Mouse (Mus musculus) heart, embryonic 14.5 days (tissue): ENCODE data around the gene Spock2. TPM values are rescaled to one million over a fixed set of nuclear protein-coding genes. Genes with fewer than 3 reads are reported as not detected.

Source experiments
- ATAC-seq: fragments of 200-750 bp; cut with Nextera tagmentation; 2 replicates; pipeline ENCODE4 v1.8.0; 2017; ENCODE audit warnings: low read depth, moderate TSS enrichment; ENCODE audit not compliant: insufficient number of reproducible peaks, insufficient read depth, low FRiP score
- H3K27ac ChIP-seq, 2 experiments: fragments of 200-500 bp in 1 of 2; fragments of 300-500 bp in 1 of 2; sonication (generic) in 1 of 2; replicated peaks in 1 of 2; 2 replicates each; pipeline ENCODE4 v1.5.1; 2012 to 2014; ENCODE audit warnings: low read depth in 2 of 2, low read length in 2 of 2, control low read depth in 1 of 2, mild to moderate bottlenecking in 1 of 2, mixed read lengths in 1 of 2; ENCODE audit not compliant: control insufficient read depth in 1 of 2, insufficient read depth in 1 of 2
- H3K27me3 ChIP-seq: fragments of 300-500 bp; sonication (generic); 2 replicates; pipeline ENCODE4 v1.6.1; 2014; ENCODE audit warnings: mild to moderate bottlenecking, low read length, control low read depth; ENCODE audit not compliant: control insufficient read depth, insufficient read depth
- H3K36me3 ChIP-seq: fragments of 300-500 bp; sonication (generic); 2 replicates; pipeline ENCODE4 v1.6.1; 2014; ENCODE audit warnings: mild to moderate bottlenecking, control low read depth, low read length, mixed read lengths; ENCODE audit not compliant: control insufficient read depth, insufficient read depth
- H3K4me1 ChIP-seq, 2 experiments: fragments of 200-500 bp in 1 of 2; fragments of 300-500 bp in 1 of 2; sonication (generic) in 1 of 2; 2 replicates each; pipeline ENCODE4 v1.6.1; 2012 to 2014; ENCODE audit warnings: low read length in 2 of 2, control low read depth in 1 of 2, mixed read lengths in 1 of 2; ENCODE audit not compliant: control insufficient read depth in 2 of 2, insufficient read depth in 2 of 2
- H3K4me2 ChIP-seq: fragments of 300-500 bp; sonication (generic); 2 replicates; pipeline ENCODE4 v1.6.1; 2014; ENCODE audit warnings: mild to moderate bottlenecking, low read length
- H3K4me3 ChIP-seq, 2 experiments: fragments of 200-500 bp in 1 of 2; fragments of 300-500 bp in 1 of 2; sonication (generic) in 1 of 2; 2 replicates each; pipeline ENCODE4 v1.5.1; 2012 to 2014; ENCODE audit warnings: low read length in 2 of 2, mild to moderate bottlenecking in 2 of 2, control low read depth in 1 of 2, low read depth in 1 of 2, moderate library complexity in 1 of 2; ENCODE audit not compliant: control insufficient read depth in 1 of 2, insufficient read depth in 1 of 2
- H3K9ac ChIP-seq: fragments of 300-500 bp; sonication (generic); 2 replicates; pipeline ENCODE4 v1.6.1; 2014; ENCODE audit warnings: mild to moderate bottlenecking, low read length
- H3K9me3 ChIP-seq: fragments of 300-500 bp; sonication (generic); 2 replicates; pipeline ENCODE4 v1.6.1; 2016; ENCODE audit warnings: low read length, control low read depth; ENCODE audit not compliant: control insufficient read depth
- WGBS: fragments of 180-500 bp; shearing (Covaris S2); extraction: QIAGEN DNeasy Blood & Tissue Kit; methylation state at CpG from one replicate; pipeline ENCODE4 v1.1.7; 2014; 5-methylcytosine and 5-hydroxymethylcytosine counted together
- polyA plus RNA-seq: library from polyadenylated mRNA; unstranded; fragments of >200 nt; fragmentation: Nextera tagmentation; extraction: Ambion mirVana; gene quantifications from 2 replicates; pipeline ENCODE4 v1.2.1, GENCODE M21; 2014

Spock2 gene
- polyA plus RNA-seq, 1 experiment from 2014 or later: 3.7 TPM

DNA sequence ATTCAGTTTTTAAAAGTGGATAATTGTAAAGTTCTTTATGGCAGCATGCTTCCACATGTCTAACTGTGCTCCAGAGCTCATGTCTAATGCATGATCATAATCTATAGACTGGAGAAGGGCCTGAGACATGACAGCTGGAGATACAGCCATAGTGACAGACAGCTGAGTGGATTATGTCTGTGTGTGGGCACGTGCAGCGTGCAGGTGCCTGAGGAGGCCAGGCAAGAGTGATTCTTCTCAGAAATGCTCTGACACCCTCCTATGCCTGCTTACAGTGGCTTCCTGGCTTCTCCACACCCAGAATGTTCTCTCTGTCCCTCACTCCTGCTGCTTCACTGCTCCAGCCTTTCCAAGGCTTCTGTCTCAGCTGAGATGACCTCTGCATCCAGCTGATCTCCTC lies 12.3 kb upstream of the Spock2 start:
- no peak for ATAC-seq
- Histone ChIP-seq H3K9me3 (no peaks in the 10 kb centered on the region), H3K4me2 (no peak overlapping the region), H3K27me3 (peaks cover 22% of the 10 kb centered on the region), H3K4me3 (no peak overlapping the region), H3K27ac (no peak overlapping the region), H3K36me3 (no peaks in the 10 kb centered on the region), H3K9ac (no peak overlapping the region), H3K4me1 (no peaks in the 10 kb centered on the region)
- 81% methylated on average over 2 of the region's 2 CpGs for WGBS

GRCm38 (mm10) chr10:60095558-60095957 lies 10.5 kb upstream of the Spock2 start:
- Histone ChIP-seq H3K4me1 (no peaks in the 10 kb centered on the region), H3K4me2 (no peak overlapping the region), H3K36me3 (no peaks in the 10 kb centered on the region), H3K27me3 (peaks cover 23% of the 10 kb centered on the region), H3K4me3 (no peak overlapping the region), H3K9me3 (no peaks in the 10 kb centered on the region), H3K27ac (no peak overlapping the region), H3K9ac (no peak overlapping the region)
- WGBS: 82% methylated on average over 2 of the region's 2 CpGs
- ATAC-seq: no peak

DNA sequence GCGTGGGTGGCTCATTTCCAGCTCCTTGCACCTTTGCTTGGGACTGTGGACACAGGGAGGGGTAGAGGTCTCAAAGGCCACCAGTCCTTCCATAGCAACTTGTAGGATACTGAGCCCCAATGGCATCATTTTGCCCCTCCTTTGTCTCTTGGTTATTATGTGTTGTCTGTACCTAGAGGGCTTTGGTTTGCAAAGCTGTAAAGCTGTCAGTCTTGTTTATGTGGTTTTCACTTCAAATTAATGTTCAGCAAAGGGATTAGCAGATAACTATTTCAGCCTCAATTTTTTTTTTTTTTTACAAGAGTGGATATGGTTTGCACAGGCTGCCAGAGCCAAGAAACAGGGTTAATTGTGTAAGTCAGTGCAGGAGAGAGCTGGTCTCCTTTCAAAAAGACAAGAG lies 9.7 kb upstream of the Spock2 start:
- Histone ChIP-seq H3K27me3 (peaks cover 20% of the 10 kb centered on the region), H3K27ac (no peak overlapping the region), H3K4me3 (no peak overlapping the region), H3K4me1 (no peaks in the 10 kb centered on the region), H3K9me3 (no peaks in the 10 kb centered on the region), H3K36me3 (0 out of 2 replicates have a peak, but pooled peaks cover under 1% of the 10 kb centered on the region), H3K9ac (no peak overlapping the region), H3K4me2 (no peak overlapping the region)
- no peak for ATAC-seq
- WGBS: 73% methylated on average over 1 of the region's 1 CpGs

DNA sequence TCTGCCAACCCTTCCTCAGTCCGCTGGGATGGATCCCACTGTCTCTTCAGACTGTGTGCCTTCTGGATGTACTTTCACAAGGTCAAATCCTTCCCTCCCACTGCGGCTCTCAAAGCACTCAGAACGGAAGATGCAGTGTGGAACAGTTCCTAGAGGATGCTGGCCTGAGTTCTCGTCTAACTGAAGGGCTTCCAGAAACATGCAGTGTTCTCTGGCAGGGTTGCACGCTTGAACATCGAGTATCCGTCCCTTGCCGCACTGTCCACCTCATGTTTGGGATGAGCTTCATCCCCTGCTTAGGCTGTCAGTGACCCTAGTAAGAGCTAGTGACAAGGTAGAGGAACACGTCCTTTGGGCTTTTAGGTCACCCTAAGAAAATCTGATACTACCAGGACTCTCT lies 8.9 kb upstream of the Spock2 start:
- Histone ChIP-seq H3K36me3 (0 out of 2 replicates have a peak, but pooled peaks cover 2% of the 10 kb centered on the region), H3K4me2 (no peak overlapping the region), H3K27ac (no peak overlapping the region), H3K4me3 (no peak overlapping the region), H3K9me3 (no peaks in the 10 kb centered on the region), H3K27me3 (peaks cover 18% of the 10 kb centered on the region), H3K9ac (no peak overlapping the region), H3K4me1 (no peaks in the 10 kb centered on the region)
- ATAC-seq: no peak
- WGBS: 90% methylated on average over 9 of the region's 9 CpGs

DNA sequence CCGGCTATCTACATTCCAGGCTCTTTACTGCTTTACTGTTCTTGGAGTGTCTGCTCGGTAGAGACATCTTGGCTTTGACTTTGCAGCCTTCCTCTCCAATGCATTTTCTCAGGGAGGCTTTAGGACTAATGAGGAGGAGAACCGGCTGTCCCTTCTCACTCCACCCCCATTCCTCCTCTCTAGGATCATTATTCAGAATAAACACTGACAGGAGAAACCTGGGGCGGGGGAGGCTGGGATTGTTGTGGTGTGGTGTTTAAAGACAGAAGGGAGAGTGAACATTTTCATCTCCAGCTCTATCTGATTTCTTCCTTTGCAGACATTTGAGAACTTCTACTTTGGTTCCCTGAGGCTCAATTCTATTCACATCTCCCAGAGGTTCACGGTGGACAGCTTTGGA lies 8.2 kb upstream of the Spock2 start:
- Histone ChIP-seq H3K36me3 (0 out of 2 replicates have a peak, but pooled peaks cover 2% of the 10 kb centered on the region), H3K9me3 (no peaks in the 10 kb centered on the region), H3K27ac (no peak overlapping the region), H3K9ac (no peak overlapping the region), H3K27me3 (peaks cover 19% of the 10 kb centered on the region), H3K4me2 (no peak overlapping the region), H3K4me1 (no peaks in the 10 kb centered on the region), H3K4me3 (no peak overlapping the region)
- no peak for ATAC-seq
- WGBS: 76% methylated on average over 5 of the region's 5 CpGs

- Histone ChIP-seq H3K27me3 (peaks cover 69% of the 10 kb centered on the region), H3K4me3 (peak overlapping the region in 1 of 2 experiments; percentile 56; a peak in 2 of 4 replicates)
Measured at GRCm38 (mm10) chr10:60105391-60106145, 451 bp upstream of the Spock2 start.

GRCm38 (mm10) chr10:60106531-60107186 lies 640 bp downstream of the Spock2 start:
- Histone ChIP-seq H3K27ac (no peak overlapping the region), H3K9ac (peak overlapping the region; percentile 73), H3K27me3 (peaks cover 80% of the 10 kb centered on the region), H3K36me3 (no peaks in the 10 kb centered on the region), H3K9me3 (no peaks in the 10 kb centered on the region), H3K4me2 (peak overlapping the region; percentile 98), H3K4me1 (peaks cover 9 to 19% of the 10 kb centered on the region in 2 experiments; a peak in 3 of 4 replicates), H3K4me3 (peak overlapping the region; percentile 49 to 56)
- ATAC-seq: peak; percentile 48
- WGBS: under 1% methylated on average over 56 of the region's 57 CpGs

More at GRCm38 (mm10) chr10:60105391-60106145, 451 bp upstream of the Spock2 start:
- Histone ChIP-seq H3K27ac (no peak overlapping the region), H3K9ac (no peak overlapping the region), H3K36me3 (0 out of 2 replicates have a peak, but pooled peaks cover 2% of the 10 kb centered on the region), H3K9me3 (no peaks in the 10 kb centered on the region), H3K4me1 (peaks cover 9 to 19% of the 10 kb centered on the region in 2 experiments; a peak in 3 of 4 replicates), H3K4me2 (peak overlapping the region; percentile 98)
- 19% methylated on average over 20 of the region's 20 CpGs for WGBS
- ATAC-seq: no peak
